Comparison of ENCODE assay signal across 27 mouse cellular contexts in genomic region chr1:83016556-83016955, GRCm38 (mm10). TPM values are rescaled to one million over a fixed set of nuclear protein-coding genes. Genes with fewer than 3 reads are reported as not detected.
A peak's percentile ranks its signal among the peaks of the same experiment; 100 is the strongest.
DNase-seq lines count a peak whose midpoint lies in the region; ATAC-seq lines count a peak whose summit lies in the region.
"Had no signal": no experiment of that assay in that cellular context is flagged by ENCODE, and none has a peak within 500 bp of the region (broad histone marks: within the 10 kb centered on the region; RNA-seq: fewer than 3 reads in every experiment).

No protein-coding gene starts in this region.

- no peaks in the 10 kb centered on the region for H3K27me3 ChIP-seq in heart, embryonic 11.5 days (ENCODE audit: control insufficient read depth, insufficient read depth, low read length)
- H3K27me3 ChIP-seq: CH12.LX; embryonic facial prominence, embryonic 12.5 days; forebrain, embryonic 13.5 days; forebrain, embryonic 15.5 days had no signal

- no peak overlapping the region for H3K4me3 ChIP-seq in heart, embryonic 11.5 days (ENCODE audit: low read depth, low read length)
- H3K4me3 ChIP-seq: embryonic facial prominence, embryonic 10.5 days; embryonic facial prominence, embryonic 12.5 days; forebrain, embryonic 13.5 days; forebrain, embryonic 15.5 days had no signal

- 74% methylated on average over 1 of the region's 1 CpGs for WGBS in heart, embryonic 11.5 days (ENCODE audit: insufficient replicate concordance)

- H3K4me1 ChIP-seq in heart, embryonic 11.5 days (ENCODE audit: control insufficient read depth, insufficient read depth, low read length): 0 out of 2 replicates have a peak, but pooled peaks cover 3% of the 10 kb centered on the region
- H3K4me1 ChIP-seq: embryonic facial prominence, embryonic 10.5 days; embryonic facial prominence, embryonic 12.5 days; forebrain, embryonic 13.5 days; forebrain, embryonic 15.5 days had no signal

- H3K9me3 ChIP-seq in heart, embryonic 11.5 days (replicated peaks; ENCODE audit: control insufficient read depth, low read length): no peaks in the 10 kb centered on the region
- H3K9me3 ChIP-seq: embryonic facial prominence, embryonic 10.5 days; embryonic facial prominence, embryonic 12.5 days; forebrain, embryonic 13.5 days; forebrain, embryonic 15.5 days; G1E had no signal

- no peaks in the 10 kb centered on the region for H3K36me3 ChIP-seq in heart, embryonic 11.5 days (ENCODE audit: control insufficient read depth, insufficient read depth, low read length)
- H3K36me3 ChIP-seq: embryonic facial prominence, embryonic 10.5 days; embryonic facial prominence, embryonic 12.5 days; forebrain, embryonic 15.5 days; G1E had no signal

- no peak overlapping the region for H3K9ac ChIP-seq in heart, embryonic 11.5 days (ENCODE audit: low read depth, low read length)
- H3K9ac ChIP-seq: embryonic facial prominence, embryonic 12.5 days; forebrain, embryonic 13.5 days; forebrain, embryonic 15.5 days had no signal

- DNase-seq in heart, adult 11 months: peak; percentile 24
- DNase-seq in kidney, adult 8-10 months: peak; percentile 13 to 27
- DNase-seq in kidney, postnatal 10 days: no peak
- DNase-seq in kidney, postnatal 14 days: peak; percentile 8
- no peak for DNase-seq in kidney, adult 11 months
- DNase-seq: adrenal gland, adult 8-10 months; adrenal gland, postnatal 14 days; adrenal gland, postnatal 36 days; B cell, adult 2 months; cerebellum, adult 11-12 months; cerebellum, adult 2 months; cerebellum, adult 9-10 months; cerebellum, postnatal 10 days; cerebellum, postnatal 25 days had no signal

- no peak for ATAC-seq in heart, embryonic 11.5 days (replicated peaks; ENCODE audit: insufficient number of reproducible peaks, low FRiP score, low TSS enrichment)
- ATAC-seq: activated CD4-positive, CD25-positive, alpha-beta regulatory T cell, adult 4 months; CD4-positive, CD25-positive, alpha-beta regulatory T cell, adult 4 months; forebrain, embryonic 13.5 days; forebrain, embryonic 15.5 days; Patski had no signal

- no peak overlapping the region for H3K27ac ChIP-seq in heart, embryonic 11.5 days (ENCODE audit: low read depth, low read length)
- H3K27ac ChIP-seq: embryonic facial prominence, embryonic 10.5 days; embryonic facial prominence, embryonic 12.5 days; forebrain, embryonic 13.5 days; forebrain, embryonic 15.5 days had no signal

- H3K4me2 ChIP-seq in heart, embryonic 11.5 days: no peak overlapping the region
- H3K4me2 ChIP-seq: embryonic facial prominence, embryonic 12.5 days; forebrain, embryonic 13.5 days; forebrain, embryonic 15.5 days had no signal

RNA-seq across cellular contexts. Expression of gene Gm47959, which starts 16.2 kb away (rescaled TPM):
- not detected in 2 replicates for polyA plus RNA-seq in heart, embryonic 11.5 days (2014; fragmentation: Nextera tagmentation; extraction: Ambion mirVana)
- polyA plus RNA-seq: activated CD4-positive, CD25-positive, alpha-beta regulatory T cell, adult 4 months; CD4-positive, CD25-positive, alpha-beta regulatory T cell, adult 4 months; cerebellum, adult 2 months; cortical plate, adult 2 months; embryonic facial prominence, embryonic 10.5 days; embryonic facial prominence, embryonic 12.5 days; embryonic facial prominence, embryonic 14.5 days; forebrain, embryonic 11.5 days; forebrain, embryonic 13.5 days; forebrain, embryonic 15.5 days; G1E; Patski had no signal

RNA-seq across cellular contexts. Expression of gene Slc19a3, which starts 21.7 kb away (rescaled TPM):
- 1.7 and 2.0 TPM in 2 replicates for polyA plus RNA-seq in heart, embryonic 11.5 days (2014; fragmentation: Nextera tagmentation; extraction: Ambion mirVana)
- polyA plus RNA-seq: activated CD4-positive, CD25-positive, alpha-beta regulatory T cell, adult 4 months; CD4-positive, CD25-positive, alpha-beta regulatory T cell, adult 4 months; G1E had no signal

RNA-seq across cellular contexts. Expression of gene Krtap28-10, which starts 25.7 kb away (rescaled TPM):
- polyA plus RNA-seq in heart, embryonic 11.5 days (2014; fragmentation: Nextera tagmentation; extraction: Ambion mirVana): not detected in 2 replicates
- polyA plus RNA-seq: activated CD4-positive, CD25-positive, alpha-beta regulatory T cell, adult 4 months; CD4-positive, CD25-positive, alpha-beta regulatory T cell, adult 4 months; cerebellum, adult 2 months; cortical plate, adult 2 months; embryonic facial prominence, embryonic 10.5 days; embryonic facial prominence, embryonic 12.5 days; forebrain, embryonic 11.5 days; forebrain, embryonic 13.5 days; forebrain, embryonic 15.5 days; G1E; Patski had no signal

RNA-seq across cellular contexts. Expression of gene Gm47969, which starts 28.2 kb away (rescaled TPM):
- polyA plus RNA-seq in heart, embryonic 11.5 days (2014; fragmentation: Nextera tagmentation; extraction: Ambion mirVana): not detected in 2 replicates
- polyA plus RNA-seq: activated CD4-positive, CD25-positive, alpha-beta regulatory T cell, adult 4 months; CD4-positive, CD25-positive, alpha-beta regulatory T cell, adult 4 months; cerebellum, adult 2 months; cortical plate, adult 2 months; embryonic facial prominence, embryonic 10.5 days; embryonic facial prominence, embryonic 12.5 days; embryonic facial prominence, embryonic 14.5 days; forebrain, embryonic 11.5 days; forebrain, embryonic 13.5 days; forebrain, embryonic 15.5 days; G1E; Patski had no signal

RNA-seq across cellular contexts. Expression of gene A030005K14Rik, which starts 42.6 kb away (rescaled TPM):
- not detected in 2 replicates for polyA plus RNA-seq in heart, embryonic 11.5 days (2014; fragmentation: Nextera tagmentation; extraction: Ambion mirVana)
- polyA plus RNA-seq: activated CD4-positive, CD25-positive, alpha-beta regulatory T cell, adult 4 months; CD4-positive, CD25-positive, alpha-beta regulatory T cell, adult 4 months; cerebellum, adult 2 months; cortical plate, adult 2 months; embryonic facial prominence, embryonic 10.5 days; embryonic facial prominence, embryonic 12.5 days; embryonic facial prominence, embryonic 14.5 days; forebrain, embryonic 11.5 days; forebrain, embryonic 13.5 days; forebrain, embryonic 15.5 days; G1E; Patski had no signal

Comparison
In these comparisons a context has a peak if more than half of its experiments do, and no peak if none do; other contexts are left out.
1. DNase-seq: peak in heart, adult 11 months (single experiment), kidney, adult 8-10 months (2 of 2) and kidney, postnatal 14 days (single experiment); none in kidney, postnatal 10 days (single experiment) and kidney, adult 11 months (single experiment).